Mouse (Mus musculus): Measurements from ENCODE around the gene Tcf12.

The Tcf12 gene

DNA sequence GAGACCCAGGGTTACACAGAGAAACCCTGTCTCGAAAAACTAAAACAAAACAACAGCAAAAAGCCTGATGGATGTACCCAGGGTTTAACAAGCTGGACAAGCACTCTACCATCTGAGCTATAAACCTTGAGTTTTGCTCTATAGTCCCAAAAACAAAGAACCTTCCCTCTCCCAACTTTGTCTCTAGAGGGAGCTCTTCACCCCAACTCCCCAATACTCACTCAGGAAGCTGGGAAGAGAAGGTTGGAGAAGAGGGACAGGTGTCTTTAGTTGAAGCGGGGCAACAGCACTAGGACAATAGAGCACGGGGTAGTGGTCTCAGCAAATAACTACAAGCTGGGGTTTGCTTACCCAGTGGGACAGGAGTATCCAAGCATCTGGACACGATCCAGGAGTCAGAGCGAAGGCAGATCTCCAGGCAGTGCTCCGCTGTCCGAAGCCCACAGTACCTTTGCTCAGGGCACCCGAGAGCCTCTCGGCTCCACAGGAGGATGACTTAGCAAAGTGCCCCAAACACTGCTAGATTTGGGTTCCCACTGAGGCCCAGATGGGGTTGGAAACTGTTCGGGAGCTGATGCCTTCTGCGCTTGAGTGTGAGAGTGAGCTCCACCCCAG is 302.9 kb downstream of the Tcf12 start:
- in situ Hi-C loops (cut with MboI, MseI): loop anchor here (25.0 kb wide), 1 partner anchor 1204 kb away; no protein-coding TSS in a partner anchor

DNA sequence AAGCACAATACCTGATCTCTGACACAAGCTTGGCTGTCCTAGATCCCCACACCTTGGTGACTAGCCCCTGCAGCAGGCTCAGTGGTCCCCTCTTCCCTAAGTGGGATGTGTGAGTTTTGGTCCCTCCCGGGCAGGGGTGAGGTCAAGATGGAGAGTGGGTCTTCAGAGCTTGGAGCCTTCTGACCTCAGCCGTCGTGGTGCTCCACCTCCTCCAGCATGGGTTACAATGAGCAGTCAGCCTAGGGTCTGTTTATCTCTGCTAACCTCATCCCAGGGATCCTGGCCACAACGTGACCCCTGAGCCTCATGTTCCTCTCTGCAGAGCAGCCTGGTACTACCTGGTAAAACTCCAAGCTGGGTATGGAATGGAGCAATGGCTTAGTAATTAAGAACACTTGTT is 303.9 kb downstream of the Tcf12 start:
- in situ Hi-C loops (cut with MboI, MseI): loop anchor here (25.0 kb wide), 1 partner anchor 1204 kb away; no protein-coding TSS in a partner anchor

DNA sequence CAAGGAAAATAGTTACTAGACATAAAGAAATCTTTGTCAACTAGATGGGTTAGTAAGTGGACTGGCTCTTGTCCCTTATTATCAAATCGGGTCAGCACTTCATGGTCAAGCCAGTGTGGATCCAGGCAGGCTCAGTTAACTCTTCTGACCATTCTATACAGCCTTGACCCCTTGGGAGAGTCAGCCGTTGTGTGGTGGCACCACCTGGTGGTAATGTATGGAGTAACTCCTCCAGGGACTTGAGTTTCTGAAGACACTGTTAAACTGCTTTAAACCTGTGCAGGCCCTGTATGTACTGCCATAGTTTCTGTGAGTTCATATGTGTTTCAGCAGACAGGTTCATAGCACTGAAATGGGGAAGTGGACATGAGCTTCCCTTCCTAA is 305.3 kb downstream of the Tcf12 start:
- in situ Hi-C loops (cut with MboI, MseI): loop anchor here (25.0 kb wide), 1 partner anchor 1206 kb away; no protein-coding TSS in a partner anchor

DNA sequence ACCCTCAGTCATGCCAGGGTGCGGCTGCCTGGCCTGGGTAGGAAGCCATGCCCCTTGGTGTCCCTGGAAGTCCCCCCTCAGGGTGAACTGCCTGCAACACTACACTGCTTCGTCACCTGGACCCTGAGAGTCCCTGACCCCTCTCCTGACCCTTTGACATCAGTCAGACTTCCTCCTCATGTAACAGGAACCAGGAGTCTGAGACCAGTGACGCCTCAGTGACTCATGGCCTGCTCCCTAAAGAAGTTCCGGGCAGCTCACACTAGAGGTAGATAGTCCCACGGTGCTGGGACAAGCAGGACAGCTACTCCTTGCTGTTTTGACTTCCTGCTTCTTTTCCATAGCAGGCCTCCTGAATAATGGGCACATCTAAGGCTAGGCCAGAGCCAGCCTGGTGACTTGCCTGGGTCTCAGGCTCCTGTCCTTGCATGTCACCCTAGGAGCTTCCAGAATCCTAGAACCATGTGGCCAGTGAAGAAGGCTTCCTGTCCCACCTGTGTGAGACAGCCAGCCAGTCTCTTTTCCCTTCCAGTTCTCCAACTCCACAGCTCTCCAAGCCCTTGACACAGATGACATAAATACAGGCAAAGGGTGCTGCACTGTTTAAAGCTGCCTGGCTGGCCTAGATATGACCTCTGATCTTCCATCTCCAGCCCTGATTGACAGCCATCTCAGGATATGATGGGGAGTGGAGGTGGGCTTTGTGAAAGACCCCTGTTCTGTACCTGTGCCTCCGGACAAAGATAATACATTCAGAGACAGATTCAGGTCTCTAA is 305.8 kb downstream of the Tcf12 start:
- in situ Hi-C loops (cut with MboI, MseI): loop anchor here (25.0 kb wide), 1 partner anchor 1206 kb away; no protein-coding TSS in a partner anchor

DNA sequence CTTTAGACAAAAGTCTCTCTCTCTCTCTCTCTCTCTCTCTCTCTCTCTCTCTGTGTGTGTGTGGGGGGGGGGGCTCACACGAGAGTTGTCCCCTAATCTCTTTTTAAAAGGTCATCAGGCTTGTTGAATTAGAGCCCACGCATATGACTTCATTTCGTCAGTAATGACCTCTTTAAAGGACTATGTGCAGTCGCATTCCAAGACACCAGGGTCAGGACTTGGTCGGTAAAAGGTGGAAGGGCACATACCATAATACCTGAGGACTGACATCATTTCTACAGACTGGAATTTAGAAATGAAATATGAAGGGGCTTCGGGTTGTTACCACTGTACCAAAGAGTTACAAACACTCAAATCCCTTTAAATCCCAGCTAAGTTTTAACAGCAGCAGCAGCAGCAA is 307.6 kb downstream of the Tcf12 start:
- in situ Hi-C loops (cut with MboI, MseI): loop anchor here (25.0 kb wide), 1 partner anchor 1208 kb away; no protein-coding TSS in a partner anchor

DNA sequence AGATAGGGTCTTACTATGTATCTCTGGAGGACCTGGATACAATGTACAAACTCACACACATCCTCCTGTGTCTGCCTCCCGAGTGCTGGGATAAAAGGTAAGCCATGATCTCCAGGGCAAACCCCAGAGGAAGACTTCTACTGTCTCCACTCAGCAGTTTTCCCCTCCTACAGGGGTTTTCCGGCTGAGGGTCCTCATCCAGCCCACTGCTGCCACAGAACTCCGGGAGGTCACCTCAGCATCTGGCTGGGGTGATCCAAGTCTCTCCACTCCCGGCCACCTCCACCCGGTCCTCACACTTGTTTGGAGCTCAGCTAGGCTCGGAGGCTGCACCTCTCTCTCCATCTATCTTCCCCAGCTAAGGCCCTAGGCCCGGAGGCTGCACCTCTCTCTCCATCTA is 308.4 kb downstream of the Tcf12 start:
- in situ Hi-C loops (cut with MboI, MseI): loop anchor here (25.0 kb wide), 1 partner anchor 1209 kb away; no protein-coding TSS in a partner anchor

DNA sequence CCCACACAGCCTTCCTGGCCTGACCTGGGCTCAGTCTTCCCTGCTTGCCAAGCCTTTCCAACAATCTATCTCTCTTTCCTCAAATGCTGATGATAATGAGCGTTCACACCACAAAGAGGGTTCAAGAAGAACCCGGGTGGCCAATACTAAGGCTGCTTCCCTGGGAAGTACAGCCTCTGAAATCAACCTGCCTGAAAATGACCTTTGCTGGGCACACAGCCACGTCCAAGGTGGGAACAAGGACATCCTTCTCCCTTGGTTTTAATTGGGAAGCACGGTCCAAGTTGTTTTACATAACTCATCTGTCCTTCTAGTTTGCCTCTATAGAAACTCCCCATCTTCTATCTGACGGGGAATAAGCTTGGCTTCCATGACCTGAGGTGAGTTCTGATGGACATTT is 312.1 kb downstream of the Tcf12 start:
- in situ Hi-C loops (cut with MboI, MseI): no loop called here

DNA sequence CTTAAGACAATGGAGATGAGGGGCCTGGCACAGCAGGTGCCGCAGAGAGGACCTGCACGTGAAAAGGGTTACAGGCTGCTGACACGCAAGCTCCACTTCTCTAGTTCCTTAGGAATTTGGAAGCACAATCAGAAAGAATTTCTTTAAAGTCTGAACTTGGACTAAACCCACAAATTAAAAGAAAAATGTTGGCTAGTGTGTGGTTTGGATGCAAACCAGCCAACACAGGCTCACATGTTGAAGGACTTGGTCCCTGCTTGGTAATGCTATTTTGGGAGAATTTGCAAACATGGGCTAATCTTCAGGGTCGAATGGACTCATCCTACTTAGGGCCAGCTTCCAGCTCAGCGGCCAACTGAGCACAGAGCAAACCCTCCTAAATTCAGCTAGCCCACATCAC is 313.5 kb downstream of the Tcf12 start:
- in situ Hi-C loops (cut with MboI, MseI): no loop called here
